Mouse (Mus musculus): ENCODE measurements around the gene Desi1.
A peak's percentile ranks its signal among the peaks of the same experiment; 100 is the strongest.

Desi1 gene

DNA sequence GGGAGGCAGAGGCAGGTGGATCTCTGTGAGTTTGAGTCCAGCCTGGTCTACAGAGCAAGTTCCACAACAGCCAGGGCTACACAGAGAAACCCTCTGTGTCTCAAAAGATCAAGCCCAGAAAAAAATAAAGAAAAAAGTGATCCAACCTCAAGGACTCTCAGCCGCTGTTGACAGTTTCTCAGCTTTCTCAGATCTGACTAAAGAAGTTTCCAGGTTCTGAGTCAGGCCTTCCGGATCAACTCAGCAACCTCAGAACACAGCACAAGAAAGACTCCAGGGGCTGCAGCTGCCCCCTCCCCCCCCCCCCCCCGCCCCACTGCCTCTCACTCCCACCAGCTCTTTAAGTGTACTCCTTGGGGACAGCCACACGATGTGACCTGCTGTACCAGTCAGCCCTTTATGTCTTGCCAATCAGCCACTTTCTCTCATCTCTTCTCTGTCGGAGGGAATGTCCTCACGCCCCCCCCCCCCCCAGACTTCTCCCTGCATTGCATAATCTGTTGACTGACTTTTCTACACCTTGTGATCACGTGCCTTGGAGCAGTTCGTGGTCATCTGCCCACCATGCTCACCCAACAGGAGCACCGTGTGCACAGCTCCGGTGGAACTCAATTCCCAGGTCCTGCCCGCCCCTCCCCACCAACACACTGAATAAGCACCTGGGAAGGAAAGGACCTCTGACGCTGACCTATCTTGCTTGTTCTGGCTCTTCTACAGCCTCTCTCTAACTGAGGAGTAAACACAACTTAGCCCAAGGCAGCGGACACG, 67.4 kb downstream of the Desi1 start:
- DNase-seq (ENCODE audit: low read depth): peak; percentile 60

DNA sequence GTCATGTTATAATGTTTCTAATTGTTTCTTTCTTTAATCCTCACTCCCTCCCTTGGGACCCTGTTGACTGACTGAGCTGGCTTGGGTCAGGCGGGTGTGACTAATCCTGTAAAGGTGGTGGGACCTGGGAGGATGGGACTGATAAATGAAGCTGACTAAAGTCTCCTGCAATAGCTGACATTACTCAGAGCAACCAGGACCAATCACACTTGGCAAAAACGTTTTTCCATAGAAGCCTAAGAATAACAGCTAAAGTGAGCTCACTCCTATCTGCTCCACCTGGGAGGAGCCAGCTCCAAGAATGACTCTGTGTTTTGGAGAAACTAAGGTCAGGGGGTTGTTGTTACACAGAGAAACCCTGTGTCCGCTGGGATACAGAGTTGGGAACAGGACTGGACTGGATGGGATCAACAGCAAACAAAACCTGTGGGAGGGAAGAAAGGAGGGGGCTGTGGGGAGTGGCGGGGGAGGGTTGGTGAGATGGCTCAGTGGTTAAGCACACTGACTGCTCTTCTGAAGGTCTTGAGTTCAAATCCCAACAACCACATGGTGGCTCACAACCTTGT, 68.6 kb downstream of the Desi1 start:
- DNase-seq (ENCODE audit: low read depth): no peak

DNA sequence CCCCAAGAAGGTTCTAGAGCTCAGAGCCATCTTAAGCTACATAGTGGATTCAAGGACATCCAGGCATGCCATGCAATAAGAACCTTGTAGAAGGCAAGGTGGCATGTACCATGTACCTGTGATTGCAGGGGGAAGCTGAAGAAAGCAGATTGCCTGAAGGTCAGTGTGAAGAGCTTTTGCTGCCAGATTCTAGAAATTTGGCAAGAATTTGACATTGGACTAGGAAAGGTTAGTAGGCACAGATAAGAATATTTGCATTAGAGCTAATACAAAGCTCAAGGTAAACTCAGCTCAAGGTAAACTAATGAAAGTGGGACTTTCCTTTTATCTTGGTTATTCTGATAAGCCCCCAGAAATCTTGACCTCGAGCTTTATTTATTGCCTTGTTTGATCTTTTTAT, 69.4 kb downstream of the Desi1 start:
- DNase-seq (ENCODE audit: low read depth): no peak

DNA sequence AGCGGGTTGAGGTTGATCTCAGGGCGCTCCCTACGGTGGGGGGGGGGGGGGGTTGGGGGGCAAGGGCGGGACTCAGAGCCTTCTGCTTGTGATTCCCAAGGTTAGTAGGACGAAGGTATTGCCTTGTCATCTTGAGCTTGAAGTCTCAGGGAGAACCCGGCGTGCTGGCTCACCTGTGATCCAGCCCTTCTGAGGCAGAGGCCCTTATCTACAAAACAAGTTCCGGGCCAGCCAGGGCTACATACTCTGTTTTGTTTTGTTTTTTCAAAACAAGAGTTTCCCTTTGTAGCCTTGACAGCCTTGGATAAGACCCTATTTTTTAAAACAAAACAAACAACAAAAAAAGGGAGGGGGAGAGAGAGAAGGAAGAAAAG, 72.6 kb downstream of the Desi1 start:
- DNase-seq (ENCODE audit: low read depth): no peak

DNA sequence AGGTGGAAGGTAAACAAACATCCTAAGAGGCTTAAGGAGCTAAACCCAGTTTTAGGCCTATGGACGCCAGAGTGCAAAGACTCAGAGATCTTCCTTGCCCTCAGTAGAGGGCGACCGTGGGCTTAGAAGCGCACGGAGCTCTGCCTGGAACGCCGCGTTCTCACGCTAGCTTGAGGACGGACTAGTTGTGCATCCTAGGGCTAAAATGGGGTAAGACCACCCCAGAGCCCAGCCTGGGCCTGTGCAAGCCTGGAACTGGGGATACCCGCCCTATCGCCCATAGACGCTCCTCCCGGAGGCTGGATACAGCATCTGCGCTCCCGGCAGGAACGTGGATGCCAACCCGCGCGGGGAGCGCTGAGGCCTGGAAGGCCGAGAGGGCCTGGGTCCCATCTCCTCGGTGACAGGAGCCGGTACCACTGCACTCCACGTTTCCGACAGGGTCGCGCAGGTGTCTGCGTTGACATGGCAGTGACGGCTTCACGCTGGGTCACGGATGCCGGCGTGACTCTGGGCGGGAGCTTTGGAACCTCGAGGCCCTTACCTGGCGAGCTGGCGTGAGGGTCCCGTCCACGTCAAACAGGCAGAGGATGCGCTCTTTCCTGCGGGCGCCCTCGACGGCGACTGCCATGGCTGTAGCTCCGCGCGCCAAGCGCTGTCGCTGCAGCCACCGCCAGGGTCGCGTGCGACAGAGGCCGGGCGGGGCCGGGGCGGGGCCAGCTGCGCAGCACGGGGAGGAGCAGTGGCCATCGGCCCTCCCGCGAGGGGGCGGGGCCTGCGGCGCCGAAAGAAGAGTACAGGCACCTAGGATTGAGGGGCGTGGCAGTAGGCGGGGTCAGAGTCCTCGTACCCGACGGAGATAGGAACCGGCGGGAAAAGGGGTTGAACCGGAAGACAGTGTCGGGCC, 73.2 kb downstream of the Desi1 start, which contains the start of gene Pmm1:
Gene Pmm1, minus strand, starts transcription at position 760 of the 907 bp plus-strand sequence.
- DNase-seq (ENCODE audit: low read depth): peak; percentile 98

DNA sequence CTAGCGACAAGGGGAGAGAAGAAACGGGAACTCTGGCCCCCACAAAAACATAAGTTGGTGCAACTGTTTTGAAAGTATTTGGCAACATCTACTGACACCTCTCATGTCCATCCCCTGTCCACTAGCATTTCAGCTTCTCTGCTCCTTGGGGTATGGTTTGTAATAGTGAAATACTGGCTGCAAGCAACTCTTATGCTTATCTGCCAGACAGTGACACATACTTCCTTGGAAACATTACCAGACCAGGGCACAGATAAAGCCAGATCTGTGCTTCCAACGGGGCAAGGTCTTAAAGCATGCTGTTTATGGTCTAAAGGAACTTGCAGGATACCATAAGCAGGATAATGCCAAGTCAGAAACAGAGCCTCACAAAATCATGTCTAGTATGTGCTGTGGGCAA, 74.8 kb downstream of the Desi1 start:
- DNase-seq (ENCODE audit: low read depth): peak; percentile 70

DNA sequence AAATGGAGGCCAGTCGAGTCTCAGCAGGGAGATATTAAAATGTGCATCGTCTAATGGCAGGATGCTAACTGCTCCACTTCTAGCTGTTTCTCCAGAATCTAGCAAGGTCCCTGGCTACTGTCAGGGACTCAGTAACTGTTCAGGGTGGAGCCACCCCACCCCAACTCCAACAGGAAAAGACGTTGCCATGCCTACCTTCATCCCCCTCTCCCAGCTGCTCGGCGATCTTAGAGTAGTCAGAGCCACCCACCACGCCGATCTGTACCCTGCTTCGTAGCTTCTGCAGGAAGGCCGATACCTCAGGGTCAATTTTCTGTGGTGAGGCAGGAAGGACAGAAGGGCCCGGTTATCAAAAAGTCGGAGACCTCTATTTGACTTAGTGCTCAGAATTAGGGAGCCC, 76.1 kb downstream of the Desi1 start:
- no peak for DNase-seq (ENCODE audit: low read depth)

DNA sequence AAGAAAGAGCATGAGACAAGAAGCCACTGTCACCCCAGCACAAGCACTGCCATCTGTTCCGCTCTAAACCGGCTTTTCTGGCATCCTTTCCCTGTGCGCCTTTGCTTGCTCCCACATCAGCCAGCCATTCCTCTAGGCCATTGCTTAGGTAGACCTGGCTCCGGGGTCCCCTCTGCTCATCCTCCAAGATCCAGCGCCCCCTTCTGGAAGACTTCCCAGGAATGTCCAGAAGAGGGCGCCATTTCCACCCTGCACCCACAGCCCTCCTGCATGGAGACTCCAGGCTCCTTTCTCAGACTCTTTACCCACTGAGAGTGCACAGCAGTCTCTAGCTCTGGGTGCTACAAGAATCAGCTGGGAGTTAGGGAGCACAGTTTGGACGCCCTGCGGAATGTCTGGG, 77.2 kb downstream of the Desi1 start:
- peak; percentile 63 for DNase-seq (ENCODE audit: low read depth)

DNA sequence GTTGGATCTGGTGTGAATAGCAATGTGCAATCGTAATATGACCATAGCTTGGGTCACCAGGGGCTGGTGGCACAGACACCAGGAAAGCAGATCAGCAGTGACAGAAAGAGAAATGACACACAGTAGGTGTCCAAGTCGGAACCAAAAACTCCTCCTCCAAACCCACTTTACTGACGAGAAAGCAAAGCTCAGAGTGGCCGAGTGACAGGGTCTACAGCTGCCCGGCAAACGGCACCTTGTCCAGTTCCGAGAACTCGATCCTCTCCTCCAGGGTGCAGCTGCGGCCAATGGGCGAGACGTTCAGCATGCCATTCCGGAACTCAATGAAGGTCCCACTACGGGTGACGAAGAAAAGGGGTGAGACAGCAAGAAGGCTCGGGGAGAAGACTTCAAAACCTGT, 78.2 kb downstream of the Desi1 start:
- no peak for DNase-seq (ENCODE audit: low read depth)

DNA sequence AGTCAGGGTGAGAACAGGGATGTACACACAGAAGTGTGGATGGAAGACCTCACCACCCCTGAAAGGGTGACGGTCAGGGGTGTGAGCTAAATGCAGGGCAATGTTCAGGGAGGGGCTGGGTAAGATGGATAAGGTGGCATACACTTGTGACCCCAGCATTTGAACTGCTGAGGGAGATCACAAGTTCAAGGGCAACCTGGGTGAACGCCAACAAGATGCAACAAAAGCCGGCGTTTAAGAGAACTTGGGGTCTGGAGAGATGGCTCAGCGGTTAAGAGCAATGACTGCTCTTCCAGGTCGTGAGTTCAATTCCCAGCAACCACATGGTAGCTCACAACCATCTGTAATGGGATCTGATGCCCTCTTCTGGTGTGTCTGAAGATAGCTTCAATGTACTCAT, 78.9 kb downstream of the Desi1 start:
- DNase-seq (ENCODE audit: low read depth): no peak

DNA sequence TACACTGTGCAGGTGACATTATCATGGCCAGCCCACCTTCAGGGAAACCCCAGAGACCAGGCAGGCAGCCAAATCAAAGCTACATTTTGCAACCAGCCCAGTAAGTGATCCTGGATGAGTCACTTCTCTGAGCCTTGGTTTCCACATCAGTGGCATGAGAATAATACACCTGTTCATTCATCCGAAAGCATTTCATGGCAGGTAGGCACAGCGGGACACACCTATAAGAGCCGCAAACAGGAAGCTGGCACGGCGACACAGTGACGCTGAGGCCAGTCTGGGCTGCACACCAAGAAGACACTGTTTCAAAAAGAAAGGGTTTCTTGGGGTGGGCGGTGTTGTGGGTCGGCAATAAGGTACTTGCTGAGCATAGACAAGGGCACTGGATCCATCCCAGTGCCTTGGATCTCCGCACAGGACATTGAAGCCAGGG, 79.5 kb downstream of the Desi1 start:
- no peak for DNase-seq (ENCODE audit: low read depth)

DNA sequence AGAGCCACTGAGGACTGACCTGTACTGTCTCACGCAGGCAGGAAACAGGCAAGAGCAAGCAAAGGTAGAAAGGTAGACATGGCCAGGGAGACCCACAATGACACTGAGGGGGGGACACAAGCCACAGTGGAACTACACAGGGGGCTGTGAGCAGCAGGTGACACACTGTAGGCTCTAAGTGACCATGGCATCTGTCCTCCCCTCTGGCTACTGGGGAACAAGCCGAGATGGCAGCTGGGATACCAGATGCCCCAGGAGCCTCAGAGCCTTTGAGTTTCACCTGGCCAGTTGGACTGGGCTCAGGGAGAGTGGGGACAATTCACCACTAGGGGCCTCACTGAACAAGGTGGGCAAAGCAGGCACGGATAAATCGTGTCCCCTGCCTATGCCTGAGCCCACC, 81.4 kb downstream of the Desi1 start:
- DNase-seq (ENCODE audit: low read depth): no peak

DNA sequence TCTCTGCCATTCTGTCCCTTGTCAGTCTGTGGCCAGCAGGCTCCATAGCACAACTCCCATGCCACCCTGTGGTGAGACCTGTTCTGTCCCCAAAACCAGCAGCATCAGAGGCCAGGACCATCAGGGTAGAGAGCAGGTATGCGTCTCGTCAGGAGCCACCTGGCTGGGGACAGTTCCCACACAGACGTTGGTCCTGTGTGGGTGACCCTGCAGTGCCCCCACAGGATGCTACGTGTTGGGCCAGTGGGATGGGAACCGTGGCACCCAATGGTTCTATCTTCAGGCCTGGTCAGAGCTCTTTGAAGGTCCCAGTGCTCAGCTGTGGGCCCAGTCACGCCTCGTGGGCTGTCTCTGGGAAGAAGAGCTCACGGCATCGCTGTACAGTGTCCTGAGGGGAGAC, 82.5 kb downstream of the Desi1 start:
- no peak for DNase-seq (ENCODE audit: low read depth)

DNA sequence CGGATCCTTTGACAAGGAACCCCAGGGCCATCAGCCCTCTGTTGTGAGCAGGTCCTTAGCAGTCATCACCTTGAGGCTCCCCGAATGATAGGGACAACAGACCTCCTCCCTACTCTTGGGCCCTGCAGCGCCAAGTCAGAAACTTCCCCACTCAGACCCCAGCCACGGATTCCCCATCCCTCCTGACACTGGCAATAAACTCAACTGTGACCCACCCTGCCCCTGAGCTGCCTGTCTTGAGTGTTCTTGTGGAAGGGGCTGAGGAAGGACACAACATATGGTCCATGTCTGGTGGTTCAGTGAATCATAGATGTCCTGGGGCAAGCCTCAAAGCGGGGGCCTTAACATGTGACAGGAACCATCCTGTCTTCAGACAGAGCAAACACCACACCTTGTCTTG, 82.9 kb downstream of the Desi1 start:
- no peak for DNase-seq (ENCODE audit: low read depth)

DNA sequence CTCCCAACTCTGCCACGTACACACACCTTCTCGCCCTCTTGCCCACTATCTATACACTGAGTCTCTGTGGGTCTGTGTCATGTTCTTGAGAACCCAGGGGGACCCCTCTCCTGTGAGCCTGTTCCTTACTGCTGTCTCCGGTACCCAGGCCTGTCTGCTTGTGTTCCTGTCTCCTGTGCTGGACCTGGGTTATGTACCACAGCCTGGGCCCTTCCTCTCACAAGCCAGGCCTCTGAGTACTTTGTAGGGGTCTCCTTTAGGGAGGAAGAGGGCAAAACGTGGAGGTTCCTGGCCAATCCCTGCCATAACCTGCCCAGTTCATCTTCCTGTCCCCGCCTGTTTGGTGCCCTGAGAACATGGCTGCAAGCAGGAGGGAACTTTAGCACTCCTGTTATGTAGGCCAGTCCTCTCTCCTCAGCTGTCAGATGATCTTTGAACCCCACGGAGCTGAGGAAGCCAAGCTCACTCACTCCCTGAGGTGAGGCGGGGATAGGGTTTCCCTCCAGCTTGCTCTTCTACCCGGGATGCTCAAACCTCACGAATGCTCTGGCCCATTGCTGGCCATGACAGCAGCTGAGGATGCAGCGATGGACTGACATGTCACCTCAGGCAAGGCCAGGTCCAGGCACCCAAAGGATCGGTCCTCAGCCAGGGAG, 84.1 kb downstream of the Desi1 start:
- no peak for DNase-seq (ENCODE audit: low read depth)

DNA sequence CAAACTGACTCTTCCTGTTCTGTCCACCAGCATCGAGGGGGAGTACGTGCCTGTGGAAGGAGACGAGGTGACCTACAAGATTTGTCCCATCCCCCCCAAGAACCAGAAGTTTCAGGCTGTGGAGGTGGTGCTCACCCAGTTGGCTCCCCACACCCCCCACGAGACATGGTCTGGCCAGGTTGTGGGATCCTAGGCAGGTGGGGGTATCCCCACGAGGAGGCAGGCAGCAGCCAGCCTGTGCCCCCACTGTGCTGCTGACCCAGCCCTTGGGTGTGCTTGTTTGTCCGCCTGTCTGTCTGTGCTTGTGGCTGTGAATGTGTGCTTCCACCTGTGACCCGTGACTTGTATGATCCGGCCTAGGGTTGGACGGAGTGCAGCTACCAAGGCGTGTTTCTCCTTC, 84.6 kb downstream of the Desi1 start:
- DNase-seq (ENCODE audit: low read depth): no peak

DNA sequence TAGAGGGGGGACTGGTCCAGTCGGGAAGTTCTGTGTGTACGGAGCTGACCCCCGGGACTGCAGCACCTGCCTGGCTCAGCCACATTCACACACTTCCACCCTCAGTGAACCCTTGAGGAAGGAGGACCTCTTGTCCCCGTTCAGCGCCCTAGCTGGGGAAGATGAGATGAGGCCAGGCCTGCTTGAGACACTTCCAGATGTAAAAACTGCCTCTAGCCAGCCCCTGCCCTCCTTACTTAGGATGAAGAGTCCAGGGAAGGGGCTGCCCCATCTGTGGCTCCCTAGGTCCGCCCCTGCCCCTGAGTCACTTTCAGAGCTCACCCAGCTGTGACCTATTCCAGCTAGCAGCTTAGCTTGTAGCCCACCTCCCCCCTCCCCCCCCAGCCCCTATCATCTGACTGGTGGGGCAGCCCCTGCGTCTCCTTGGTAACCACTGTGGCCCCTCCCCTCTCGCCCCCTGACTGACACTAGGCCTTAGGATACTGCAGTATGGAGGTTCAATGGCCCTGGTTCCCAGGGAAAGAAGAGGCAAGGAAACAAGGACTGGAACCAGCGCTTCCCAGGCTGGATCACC, 90.4 kb downstream of the Desi1 start:
- DNase-seq (ENCODE audit: low read depth): no peak
